Mouse (Mus musculus) erythroblast, embryonic 14.5 days (primary cell): ENCODE data around the gene C3. TPM values are rescaled to one million over a fixed set of nuclear protein-coding genes. Genes with fewer than 3 reads are reported as not detected.

ENCODE experiments used
- H3K27me3 ChIP-seq: 2 replicates; pipeline ENCODE4 v1.6.1; 2012; ENCODE audit warnings: inconsistent platforms; ENCODE audit not compliant: control insufficient read depth
- H3K36me3 ChIP-seq: 2 replicates; pipeline ENCODE4 v1.6.1; 2012; ENCODE audit warnings: mild to moderate bottlenecking, inconsistent platforms; ENCODE audit not compliant: control insufficient read depth
- H3K4me1 ChIP-seq: 2 replicates; pipeline ENCODE4 v1.6.1; 2012; ENCODE audit warnings: inconsistent platforms; ENCODE audit not compliant: control insufficient read depth
- H3K4me3 ChIP-seq: replicated peaks from 2 replicates; pipeline ENCODE3; 2012; ENCODE audit warnings: moderate library complexity, mild to moderate bottlenecking, inconsistent platforms
- H3K9me3 ChIP-seq: 2 replicates; pipeline ENCODE4 v1.6.1; 2012; ENCODE audit warnings: low read length, inconsistent platforms, mixed read lengths; ENCODE audit not compliant: control insufficient read depth
- GATA1 ChIP-seq: IDR thresholded peaks from 2 replicates; pipeline ENCODE4 v1.6.1; 2012; ENCODE audit warnings: low read length, inconsistent platforms, mixed read lengths
- TAL1 ChIP-seq: IDR thresholded peaks from 3 replicates; pipeline ENCODE4 v1.6.1; 2012; ENCODE audit warnings: low read length, inconsistent platforms, mixed read lengths
- polyA plus RNA-seq: library from polyadenylated mRNA; stranded (reverse); fragments of >175 nt; gene quantifications from 2 replicates; pipeline ENCODE4 v1.2.3, GENCODE M21; 2012

The C3 gene
- polyA plus RNA-seq, 1 experiment, result 0.11 TPM

DNA sequence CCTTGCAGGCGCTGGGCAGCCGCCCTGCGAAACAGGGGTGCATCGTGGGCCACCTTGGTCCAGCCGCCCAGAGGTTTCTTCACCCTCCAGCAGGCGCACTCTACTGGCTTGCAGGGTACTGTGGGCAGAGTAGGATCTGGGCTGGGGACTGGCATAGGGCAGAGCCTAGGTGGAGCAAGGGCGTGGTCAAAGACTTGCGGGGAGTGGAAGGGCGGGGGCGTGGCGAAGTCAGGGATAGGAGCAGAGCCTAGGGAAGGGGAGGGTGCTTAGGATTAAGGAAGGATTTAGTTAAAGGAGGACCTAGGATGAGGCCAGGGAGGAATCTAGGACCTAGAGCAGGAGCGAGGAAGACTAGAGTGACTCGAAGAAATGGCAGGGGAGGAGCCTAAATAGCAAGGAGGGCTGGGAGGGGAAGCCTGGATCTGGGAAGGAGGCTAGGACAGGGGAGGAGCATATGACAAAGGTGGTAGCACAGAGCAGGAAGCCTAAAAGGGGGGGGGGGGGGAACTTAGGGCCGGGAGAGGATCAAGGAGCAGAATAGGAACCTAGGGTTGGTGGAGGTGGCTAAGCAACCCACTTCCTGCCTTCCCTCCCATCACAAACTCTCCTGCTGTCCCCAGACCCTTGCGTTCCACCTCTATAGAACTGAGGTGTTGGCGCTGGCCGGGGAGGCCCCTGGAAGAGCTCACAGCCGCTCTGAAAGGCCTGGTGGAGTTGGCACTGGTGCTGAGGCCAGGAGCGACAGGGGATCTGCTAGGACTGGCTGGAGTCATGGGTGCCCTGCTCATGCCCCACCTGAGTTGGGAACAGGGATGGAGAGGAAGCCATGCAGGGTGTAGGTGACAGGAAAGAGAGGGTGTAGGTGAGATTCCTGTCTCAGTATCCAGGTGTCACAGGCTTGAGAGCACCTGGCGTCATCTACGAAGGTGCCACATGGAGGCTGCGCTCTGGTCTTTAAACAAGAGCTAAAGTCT lies 37.3 kb upstream of the C3 start:
- H3K4me1 ChIP-seq, result peaks cover 19% of the 10 kb centered on the region
- H3K27me3 ChIP-seq, result no peaks in the 10 kb centered on the region
- H3K36me3 ChIP-seq, result peaks cover 3% of the 10 kb centered on the region; the same call in 1 of the 2 replicates
- TF ChIP-seq GATA1, result no peak
- TF ChIP-seq TAL1, result no peak
- H3K9me3 ChIP-seq, result no peaks in the 10 kb centered on the region
- H3K4me3 ChIP-seq, result no peak overlapping the region

- Histone ChIP-seq H3K27me3 (no peaks in the 10 kb centered on the region), H3K9me3 (no peaks in the 10 kb centered on the region), H3K4me3 (no peak overlapping the region), H3K4me1 (peaks cover 19% of the 10 kb centered on the region), H3K36me3 (peaks cover 3% of the 10 kb centered on the region; the same call in 1 of the 2 replicates)
- TF ChIP-seq TAL1 (no peak), GATA1 (no peak)
Measured at GRCm38 (mm10) chr17:57264164-57264563, 36.2 kb upstream of the C3 start.

- Histone ChIP-seq H3K4me3 (no peak overlapping the region), H3K36me3 (peaks cover 3% of the 10 kb centered on the region; the same call in 1 of the 2 replicates), H3K27me3 (no peaks in the 10 kb centered on the region), H3K9me3 (no peaks in the 10 kb centered on the region), H3K4me1 (peaks cover 19% of the 10 kb centered on the region)
- TF ChIP-seq GATA1, result no peak
- no peak for TF ChIP-seq TAL1
Measured at GRCm38 (mm10) chr17:57262901-57263550, 35.1 kb upstream of the C3 start.

DNA sequence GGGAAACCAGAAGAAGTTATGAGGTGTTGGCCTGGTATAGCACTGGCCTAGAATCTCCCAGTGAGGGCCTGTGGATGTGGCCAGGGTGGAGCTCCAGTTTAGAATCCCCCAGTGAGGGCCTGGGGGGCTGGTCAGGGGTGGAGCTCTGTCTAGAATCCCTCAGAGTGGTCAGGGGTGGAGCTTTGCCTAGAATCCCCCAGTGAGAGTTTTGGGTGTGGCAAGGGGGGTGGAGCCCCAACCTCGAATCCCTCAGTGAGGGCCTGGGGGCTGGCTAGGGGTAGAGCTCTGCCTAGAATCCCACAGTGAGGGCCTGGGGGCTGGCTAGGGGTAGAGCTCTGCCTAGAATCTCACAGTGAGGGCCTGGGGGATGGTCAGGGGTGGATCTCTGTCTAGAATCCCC lies 33.9 kb upstream of the C3 start:
- TF ChIP-seq TAL1 (no peak), GATA1 (no peak)
- peaks cover 19% of the 10 kb centered on the region for H3K4me1 ChIP-seq
- H3K9me3 ChIP-seq, result no peaks in the 10 kb centered on the region
- peaks cover 3% of the 10 kb centered on the region; the same call in 1 of the 2 replicates for H3K36me3 ChIP-seq
- H3K4me3 ChIP-seq, result no peak overlapping the region
- no peaks in the 10 kb centered on the region for H3K27me3 ChIP-seq

- H3K36me3 ChIP-seq, result peaks cover 3% of the 10 kb centered on the region; the same call in 1 of the 2 replicates
- no peak for TF ChIP-seq TAL1
- no peak for TF ChIP-seq GATA1
- peaks cover 19% of the 10 kb centered on the region for H3K4me1 ChIP-seq
- H3K4me3 ChIP-seq, result no peak overlapping the region
- H3K27me3 ChIP-seq, result no peaks in the 10 kb centered on the region
- no peaks in the 10 kb centered on the region for H3K9me3 ChIP-seq
Measured at GRCm38 (mm10) chr17:57261286-57261685, 33.4 kb upstream of the C3 start.

DNA sequence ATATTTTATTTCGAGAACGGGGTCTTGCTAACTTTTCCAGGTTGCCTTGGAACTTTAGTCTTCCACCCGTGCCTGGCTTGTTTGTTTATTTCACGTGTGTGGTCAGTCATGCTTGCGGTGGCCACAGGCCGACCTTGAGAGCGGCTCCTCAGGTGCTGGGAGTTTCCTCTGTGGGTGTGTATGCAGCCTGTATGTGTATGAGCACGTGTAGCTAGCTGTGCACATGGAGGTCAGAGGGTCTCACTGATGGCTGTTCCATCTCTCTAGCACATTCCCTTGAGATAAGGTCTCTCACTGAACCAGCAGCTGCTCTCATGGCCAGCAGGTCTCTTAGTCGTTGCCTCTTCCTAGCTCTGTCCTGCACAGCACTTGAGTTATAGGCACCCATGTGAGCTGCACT lies 32.4 kb upstream of the C3 start:
- no peak overlapping the region for H3K4me3 ChIP-seq
- H3K36me3 ChIP-seq, result peaks cover 3% of the 10 kb centered on the region; the same call in 1 of the 2 replicates

DNA sequence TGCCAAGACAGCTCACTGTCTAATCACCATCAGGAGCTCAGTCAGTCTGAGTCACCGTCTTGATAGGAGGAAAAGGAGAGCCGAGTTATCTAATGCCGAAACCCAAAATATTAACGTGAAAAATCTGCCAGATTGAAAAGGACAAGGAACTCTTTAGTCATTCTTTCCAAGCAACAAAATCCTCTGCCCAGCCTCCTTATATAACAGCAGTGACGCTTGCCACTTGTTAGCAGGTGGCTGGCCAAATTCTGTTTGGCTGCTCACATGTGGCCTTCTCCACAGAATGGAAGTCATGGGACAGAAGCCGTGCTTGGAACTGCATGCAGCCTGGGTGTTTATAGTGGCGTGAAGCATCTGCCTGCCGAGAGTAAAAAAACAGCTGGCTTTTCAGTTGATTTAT lies 31.8 kb upstream of the C3 start:
- TF ChIP-seq TAL1 (no peak), GATA1 (no peak)
- H3K4me3 ChIP-seq, result no peak overlapping the region
- peaks cover 3% of the 10 kb centered on the region; the same call in 1 of the 2 replicates for H3K36me3 ChIP-seq
- H3K9me3 ChIP-seq, result no peaks in the 10 kb centered on the region
- no peaks in the 10 kb centered on the region for H3K27me3 ChIP-seq
- peaks cover 9% of the 10 kb centered on the region for H3K4me1 ChIP-seq

More for the DNA sequence above, 32.4 kb upstream of the C3 start:
- TF ChIP-seq GATA1 (no peak), TAL1 (no peak)
- no peaks in the 10 kb centered on the region for H3K9me3 ChIP-seq
- H3K27me3 ChIP-seq, result no peaks in the 10 kb centered on the region
- H3K4me1 ChIP-seq, result peaks cover 15% of the 10 kb centered on the region

GRCm38 (mm10) chr17:57258191-57258590 lies 30.3 kb upstream of the C3 start:
- Histone ChIP-seq H3K4me1 (peaks cover 2% of the 10 kb centered on the region), H3K36me3 (peaks cover 8% of the 10 kb centered on the region; the same call in 1 of the 2 replicates), H3K27me3 (no peaks in the 10 kb centered on the region), H3K4me3 (no peak overlapping the region), H3K9me3 (no peaks in the 10 kb centered on the region)
- TF ChIP-seq TAL1 (no peak), GATA1 (no peak)
